Mouse (Mus musculus) lung, postnatal 0 days (tissue): ENCODE measurements at regions not wholly inside any gene's neighbourhood (a gene's known extent, or its start where the extent isn't known, plus 50 kb on each side); places are given as distances from the start of the nearest gene placed in this dataset.

Experiments used
- CTCF ChIP-seq: IDR thresholded peaks from 2 replicates; pipeline ENCODE4 v1.5.1; 2016; ENCODE audit warnings: antibody characterized with exemption, mild to moderate bottlenecking
- EP300 ChIP-seq: IDR thresholded peaks from 2 replicates; pipeline ENCODE4 v1.6.1; 2016; ENCODE audit warnings: antibody characterized with exemption, mild to moderate bottlenecking, control low read depth

- TF ChIP-seq CTCF (no peak), EP300 (peak; percentile 73; the same call in 1 of the 2 replicates)
These were observed 190.5 kb downstream of the Fam43a start for GRCm38 (mm10) chr16:30790036-30790435.
